Mouse (Mus musculus): ENCODE results near the gene Ccdc62.

GRCm38 (mm10) chr5:124011927-124012326, 81.4 kb downstream of the Ccdc62 start:
- TF ChIP-seq CTCF (IDR thresholded peaks at IDR 0.05; ENCODE audit: control insufficient read depth, insufficient read depth, insufficient replicate concordance, low read depth, low read length) (no peak), POLR2A (IDR thresholded peaks at IDR 0.05; ENCODE audit: control insufficient read depth, low read depth, low read length) (no peak)
